Mouse (Mus musculus): ENCODE data around the gene Rfx2.

Gene Rfx2

GRCm38 (mm10) chr17:56831111-56831816 is 451 bp upstream of the Rfx2 start:
- DNase-seq: peak; percentile 99

DNA sequence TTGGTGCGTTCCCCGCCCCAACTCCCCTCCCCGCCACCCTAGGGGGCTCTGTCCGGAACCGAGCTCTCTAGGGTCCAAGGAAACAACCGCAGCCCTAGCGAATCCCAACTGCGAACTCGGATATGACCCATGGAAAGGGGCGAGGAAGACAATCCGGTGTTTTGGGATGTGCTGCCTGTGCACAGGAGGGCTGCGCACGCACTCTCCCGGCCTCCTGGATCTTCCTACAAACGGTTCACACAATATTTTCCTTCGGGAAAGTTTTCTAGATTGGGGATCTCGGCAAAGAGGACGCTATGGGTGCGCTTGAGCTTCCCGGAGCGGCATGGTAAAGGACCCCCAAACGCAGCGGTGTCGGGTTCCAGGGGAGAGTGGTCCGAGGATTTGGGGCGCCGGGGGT is 1.0 kb downstream of the Rfx2 start:
- DNase-seq: peak; percentile 32

DNA sequence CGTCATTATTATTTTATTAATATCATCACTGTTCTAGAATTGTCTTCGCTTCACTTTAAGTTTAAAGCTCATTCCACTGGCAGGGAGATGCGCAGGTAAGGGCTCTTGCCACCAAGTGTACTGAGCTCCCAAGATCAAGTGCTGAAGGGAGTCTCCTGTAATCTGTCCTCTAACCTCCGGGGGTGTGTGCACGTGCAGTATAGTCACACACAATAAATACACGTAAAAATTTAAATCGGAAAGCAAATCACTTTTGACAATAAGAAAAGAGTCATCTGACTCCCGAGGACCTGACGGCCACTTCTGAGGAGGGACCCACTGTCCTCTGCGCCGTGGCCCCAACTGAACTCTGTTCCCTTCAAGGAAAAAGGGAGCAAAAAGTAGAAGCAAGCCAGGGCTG is 1.6 kb downstream of the Rfx2 start:
- no peak for DNase-seq

DNA sequence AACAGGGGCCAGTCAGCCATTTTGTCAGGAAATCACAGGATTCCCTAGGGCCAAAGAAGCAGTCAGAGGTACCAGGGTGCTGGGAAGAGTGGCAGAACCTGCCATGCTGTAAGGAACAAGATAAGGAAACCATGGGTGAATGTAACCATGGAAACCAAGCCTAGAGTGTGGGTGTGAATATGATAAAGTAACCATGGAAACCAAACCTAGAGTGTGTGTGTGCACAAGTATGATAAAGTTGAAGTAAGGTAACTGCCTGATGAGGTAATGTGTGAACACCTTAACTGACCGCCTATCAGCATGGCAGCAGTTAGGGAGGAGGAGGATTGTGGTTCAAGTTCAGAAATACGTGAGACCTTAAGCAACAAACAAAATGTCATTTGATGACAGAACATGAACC is 4.1 kb downstream of the Rfx2 start:
- no peak for DNase-seq

- DNase-seq: no peak
Measured at GRCm38 (mm10) chr17:56823352-56823751, 7.5 kb downstream of the Rfx2 start.

DNA sequence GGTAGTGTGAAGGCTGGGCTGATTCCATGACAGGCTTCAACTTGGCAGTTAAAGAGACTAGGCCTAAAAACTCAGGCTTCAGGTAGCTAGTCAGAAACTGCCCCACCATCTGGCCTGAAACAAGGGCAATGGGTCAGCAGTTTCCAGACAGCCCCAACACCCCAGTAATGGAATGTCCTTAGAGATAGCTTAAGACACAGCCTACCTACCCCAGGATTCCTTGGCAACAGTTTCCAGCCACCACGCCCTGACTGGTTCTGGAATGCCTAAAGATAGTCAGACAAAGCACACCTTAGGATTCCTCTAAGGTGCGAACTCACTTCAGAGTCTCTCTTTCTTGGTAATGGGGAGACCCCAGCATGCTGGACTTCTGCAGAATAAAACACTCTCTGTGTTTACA is 8.4 kb downstream of the Rfx2 start:
- no peak for DNase-seq

DNA sequence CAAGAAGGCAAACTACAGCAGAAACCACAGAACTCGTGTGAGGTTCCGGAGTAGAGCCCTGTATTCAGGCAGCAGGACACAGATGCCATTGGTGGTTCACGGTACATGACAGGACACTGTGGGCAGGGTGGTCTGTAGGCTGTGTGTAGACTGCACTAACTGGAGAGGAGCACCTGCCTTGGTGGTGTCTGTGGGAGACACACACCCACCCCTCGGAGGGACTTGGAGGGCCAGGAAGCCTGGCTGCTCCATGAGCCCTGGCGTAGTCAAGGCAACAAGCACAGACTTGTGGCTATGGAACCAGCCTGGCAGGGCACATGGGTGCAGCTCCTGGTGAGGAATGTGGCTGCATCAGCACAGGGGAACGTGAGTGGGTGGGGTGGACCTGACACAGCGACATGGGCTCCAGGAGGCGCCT is 11.1 kb downstream of the Rfx2 start:
- no peak for DNase-seq

- DNase-seq: no peak
Measured at GRCm38 (mm10) chr17:56819032-56819545, 11.7 kb downstream of the Rfx2 start.

DNA sequence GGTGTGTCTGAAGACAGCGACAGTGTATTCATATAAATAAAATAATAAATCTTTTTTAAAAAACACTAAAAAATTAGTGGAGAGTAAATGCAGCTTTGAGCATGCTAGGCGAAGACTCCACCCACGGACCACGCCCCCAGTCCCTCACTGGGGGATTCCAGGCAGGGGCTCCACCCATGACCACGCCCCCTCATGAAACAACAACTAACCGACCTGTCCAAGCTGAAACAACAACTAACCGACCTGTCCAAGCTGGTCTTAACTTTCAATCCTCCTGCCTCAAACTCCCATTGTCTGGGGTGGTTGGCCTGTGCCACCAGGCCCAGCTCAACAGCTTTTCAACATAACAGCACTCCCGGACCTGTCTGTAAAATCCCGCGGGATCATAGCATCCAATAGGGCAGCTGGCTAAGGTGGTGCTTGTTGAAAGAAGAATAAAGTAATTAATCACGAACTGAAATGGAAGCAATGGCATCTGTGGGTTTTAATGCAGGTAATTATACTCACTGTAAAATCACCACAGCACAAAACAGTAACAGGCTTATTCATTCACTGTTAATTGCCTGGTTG is 12.7 kb downstream of the Rfx2 start:
- DNase-seq: no peak

- DNase-seq: no peak
Measured at GRCm38 (mm10) chr17:56815057-56815345, 15.8 kb downstream of the Rfx2 start.

DNA sequence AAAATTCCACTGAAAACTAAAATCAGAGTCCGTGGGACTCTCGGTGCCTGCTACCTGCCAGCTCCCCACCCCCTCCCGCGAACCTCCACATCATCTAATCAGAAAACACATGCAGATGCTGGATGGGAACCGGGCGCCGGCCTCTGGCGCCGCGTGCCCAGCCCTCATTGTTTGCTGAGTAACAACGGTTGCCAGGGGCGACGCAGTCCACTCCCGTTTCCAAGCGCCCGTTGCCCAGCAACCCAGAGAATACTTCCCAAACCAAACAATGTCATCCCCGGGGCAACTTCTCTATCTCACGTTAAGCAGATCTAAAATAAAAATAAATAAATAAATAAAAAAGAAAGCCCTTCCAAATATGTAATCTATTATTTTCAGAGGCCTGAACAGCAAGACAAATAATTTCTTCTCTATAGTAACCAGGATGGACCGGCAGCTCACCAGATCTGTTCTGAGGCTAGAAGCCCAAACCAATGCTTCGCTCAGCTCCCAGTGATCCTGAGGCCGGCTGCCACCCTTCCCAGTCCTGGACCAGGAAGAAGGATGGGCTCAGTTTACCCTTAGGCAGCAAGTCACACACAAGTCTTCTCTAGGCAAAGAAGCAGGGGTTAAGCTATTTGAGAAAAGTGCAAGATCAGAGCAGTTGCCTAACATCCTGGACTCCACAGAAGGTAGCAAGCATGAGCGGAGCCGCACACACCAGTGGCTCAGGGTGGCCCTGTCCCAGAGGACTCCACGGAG is 16.3 kb downstream of the Rfx2 start:
- DNase-seq: no peak

DNA sequence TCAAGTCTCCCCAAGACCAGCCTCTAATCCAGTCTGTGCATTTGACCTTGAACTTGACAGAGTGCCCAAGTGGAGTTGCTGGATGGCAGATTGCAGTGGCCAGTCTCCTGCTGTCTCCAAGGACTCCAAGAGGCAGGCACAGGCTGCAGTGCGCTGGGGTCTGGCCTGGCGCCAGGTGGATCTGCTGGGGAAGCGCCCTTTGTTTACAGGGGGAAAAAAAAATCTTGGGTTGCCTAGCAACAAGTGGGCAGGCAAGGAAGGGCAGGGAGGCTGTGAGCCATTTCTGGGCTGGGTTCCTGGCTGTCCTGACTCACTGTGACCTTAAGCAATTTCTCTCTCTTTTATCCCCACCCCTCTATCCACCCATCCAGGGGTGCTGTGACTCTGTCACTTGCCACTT is 20.6 kb downstream of the Rfx2 start:
- DNase-seq: peak; percentile 71

DNA sequence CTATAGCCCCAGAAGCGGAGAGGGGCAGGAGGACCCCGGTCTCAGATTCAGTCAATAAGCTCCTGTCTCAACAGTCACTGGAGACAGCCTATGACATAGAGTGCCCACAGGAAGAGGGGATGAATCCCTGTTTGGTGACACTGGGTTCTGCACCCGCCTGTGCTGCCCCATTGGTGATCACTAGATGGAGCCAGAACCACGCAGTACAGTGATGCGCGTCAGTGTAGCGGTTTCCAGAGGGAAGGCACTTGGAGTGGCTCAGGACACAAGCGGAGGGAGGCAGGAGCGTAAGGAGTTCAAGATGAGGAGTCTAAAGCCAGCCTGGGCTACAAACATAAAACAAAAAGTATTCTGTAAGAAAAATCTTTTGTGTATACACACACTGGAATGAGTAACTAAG is 22.3 kb downstream of the Rfx2 start:
- peak; percentile 63 for DNase-seq

DNA sequence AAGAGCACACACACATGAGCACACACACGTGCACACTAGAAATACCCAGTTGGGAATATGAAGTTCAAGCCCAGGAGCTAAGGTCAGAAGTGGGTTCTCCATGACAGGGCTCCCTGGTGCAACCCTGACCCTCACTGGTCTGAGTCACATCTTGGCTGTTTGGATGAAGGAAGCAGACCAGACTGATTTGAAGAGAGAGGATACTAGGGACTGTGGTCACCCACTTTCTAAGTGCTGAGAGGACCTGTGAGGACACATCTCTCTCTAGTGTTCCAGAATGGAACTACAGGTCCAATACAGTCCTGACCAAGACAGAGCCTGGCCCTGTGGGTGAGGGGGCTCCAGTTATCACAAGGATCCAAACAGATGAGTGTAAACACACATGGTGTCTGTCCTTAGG is 25.0 kb downstream of the Rfx2 start:
- DNase-seq: no peak

- no peak for DNase-seq
Measured at GRCm38 (mm10) chr17:56804952-56805351, 25.9 kb downstream of the Rfx2 start.

- DNase-seq: no peak
Measured at GRCm38 (mm10) chr17:56802065-56802464, 28.7 kb downstream of the Rfx2 start.

GRCm38 (mm10) chr17:56799276-56799675 is 31.5 kb downstream of the Rfx2 start:
- no peak for DNase-seq

DNA sequence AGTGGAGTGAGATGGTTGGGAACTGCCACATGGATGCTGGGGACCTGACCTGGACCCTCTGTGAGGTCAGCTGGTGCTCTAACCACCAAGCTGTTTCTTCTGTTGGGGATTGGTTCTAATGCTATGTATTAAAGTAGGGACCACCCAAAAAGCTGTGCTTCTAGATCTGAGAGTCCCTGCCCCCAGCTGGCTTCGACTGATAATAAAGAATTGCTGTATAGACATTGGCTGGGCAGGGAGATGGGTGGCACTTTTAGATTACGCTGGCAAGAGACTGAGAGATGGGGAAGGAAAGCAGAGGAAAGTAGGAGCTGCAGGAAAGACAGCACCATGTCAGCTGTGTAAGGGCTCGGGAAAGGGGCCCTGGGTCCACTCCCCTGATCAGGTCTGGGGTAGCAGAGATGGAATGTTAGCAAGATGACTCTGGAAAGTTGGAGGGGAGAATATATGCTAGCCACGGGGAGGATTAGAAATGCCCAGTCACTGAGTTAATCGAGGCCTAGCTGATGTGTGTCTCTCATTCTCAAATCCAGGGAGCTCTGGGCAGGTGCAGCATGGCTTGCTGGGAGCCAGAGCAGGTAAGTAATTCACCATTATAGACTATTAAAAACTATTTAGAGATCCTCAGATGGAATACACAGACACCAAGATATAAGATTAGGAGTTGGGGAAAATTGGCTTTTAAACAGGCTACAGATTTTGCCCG is 37.0 kb downstream of the Rfx2 start:
- DNase-seq: no peak

DNA sequence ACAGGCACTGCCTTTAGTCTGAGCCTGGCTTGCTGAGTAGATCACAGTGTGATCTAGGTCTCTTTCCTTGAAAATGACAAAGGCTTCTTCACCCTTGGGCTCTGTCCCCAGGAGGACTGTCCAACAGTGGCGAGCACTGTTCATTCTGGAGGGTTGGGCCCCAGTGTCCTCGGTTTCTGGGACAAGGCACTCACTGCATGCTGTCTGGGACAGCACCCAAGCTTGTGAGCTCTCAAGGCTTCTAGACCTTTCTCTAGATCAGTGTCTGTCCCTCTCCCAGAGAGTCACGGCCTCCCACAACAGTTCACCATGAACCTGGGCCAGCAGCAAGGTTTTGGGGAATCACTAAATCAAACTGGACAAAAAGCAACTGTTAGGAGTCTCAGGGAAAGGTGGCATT is 38.2 kb downstream of the Rfx2 start:
- DNase-seq: no peak

- DNase-seq: no peak
Measured at GRCm38 (mm10) chr17:56789286-56789685, 41.5 kb downstream of the Rfx2 start.

GRCm38 (mm10) chr17:56788886-56789285 is 41.9 kb downstream of the Rfx2 start:
- no peak for DNase-seq

DNA sequence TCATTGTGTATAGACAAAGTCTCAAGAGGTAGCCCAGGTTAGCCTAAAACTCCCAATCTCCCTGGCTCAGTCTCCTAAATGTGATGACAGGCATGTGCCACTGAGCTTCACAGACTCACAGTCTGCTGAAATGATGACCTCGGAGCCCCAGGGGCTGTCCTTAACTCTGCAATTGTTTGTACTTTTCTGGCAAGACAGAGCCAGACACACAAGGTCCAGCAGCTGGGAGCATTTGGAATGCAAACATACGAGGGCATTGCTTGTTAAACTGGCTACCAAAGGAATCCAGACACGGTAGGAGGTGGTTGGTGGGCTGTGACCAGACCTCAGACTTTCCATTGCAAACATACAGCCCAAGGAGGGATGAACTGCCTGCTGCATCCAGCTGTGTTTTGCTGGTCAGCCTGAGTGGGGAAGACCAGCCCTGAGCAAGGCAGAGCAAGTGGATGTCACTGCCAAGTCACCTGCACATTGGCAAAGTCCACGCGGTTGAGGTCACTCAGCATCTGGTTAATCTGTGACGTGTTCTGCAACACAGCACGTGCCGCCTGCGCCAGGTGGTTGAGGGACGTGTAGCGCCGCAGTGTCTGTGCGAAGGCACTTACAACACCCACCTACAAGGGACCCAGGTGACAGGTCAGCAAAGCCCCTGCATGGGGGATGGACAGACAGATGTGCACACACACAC is 50.4 kb downstream of the Rfx2 start:
- no peak for DNase-seq

GRCm38 (mm10) chr17:56778779-56779362 is 51.9 kb downstream of the Rfx2 start:
- DNase-seq: no peak

All from cerebellum, adult 11-12 months (tissue).